Mouse (Mus musculus) CD4-positive, CD25-positive, alpha-beta regulatory T cell, adult 2 months (primary cell): ENCODE results near the gene Mstn.
A peak's percentile ranks its signal among the peaks of the same experiment; 100 is the strongest.

Experiments
- DNase-seq: peaks from one replicate; pipeline ENCODE4 v3.0.0-alpha.2; 2012; ENCODE audit warnings: low read depth, low spot score

Mstn gene

DNA sequence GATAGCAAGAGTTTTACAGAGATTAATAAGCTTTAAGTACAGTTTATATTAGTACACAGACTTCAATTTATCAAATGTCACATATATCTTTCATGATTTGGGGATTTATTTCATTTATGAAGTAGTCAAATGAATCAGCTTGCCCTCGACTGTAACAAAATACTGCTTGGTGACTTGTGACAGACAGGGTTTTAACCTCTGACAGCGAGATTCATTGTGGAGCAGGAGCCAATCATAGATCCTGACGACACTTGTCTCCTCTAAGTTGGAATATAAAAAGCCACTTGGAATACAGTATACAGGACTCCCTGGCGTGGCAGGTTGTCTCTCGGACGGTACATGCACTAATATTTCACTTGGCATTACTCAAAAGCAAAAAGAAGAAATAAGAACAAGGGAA lies at the start of gene Mstn:
Gene Mstn, plus strand, starts transcription at position 301 of the 400 bp plus-strand sequence.
- no peak for DNase-seq

- no peak for DNase-seq
These were observed 46.7 kb upstream of the Mstn start for GRCm38 (mm10) chr1:53014716-53015115.

GRCm38 (mm10) chr1:53015606-53016005 lies 45.8 kb upstream of the Mstn start:
- DNase-seq: no peak

GRCm38 (mm10) chr1:53018746-53019505 lies 42.5 kb upstream of the Mstn start:
- no peak for DNase-seq

- DNase-seq: no peak
These were observed 41.4 kb upstream of the Mstn start, which contains the start of gene 1700019D03Rik for GRCm38 (mm10) chr1:53020079-53020478. Gene 1700019D03Rik, minus strand, starts transcription at chr1:53020179.

GRCm38 (mm10) chr1:53032550-53032949 lies 28.9 kb upstream of the Mstn start:
- DNase-seq: peak; percentile 47

GRCm38 (mm10) chr1:53037443-53037871 lies 24.0 kb upstream of the Mstn start:
- no peak for DNase-seq

DNA sequence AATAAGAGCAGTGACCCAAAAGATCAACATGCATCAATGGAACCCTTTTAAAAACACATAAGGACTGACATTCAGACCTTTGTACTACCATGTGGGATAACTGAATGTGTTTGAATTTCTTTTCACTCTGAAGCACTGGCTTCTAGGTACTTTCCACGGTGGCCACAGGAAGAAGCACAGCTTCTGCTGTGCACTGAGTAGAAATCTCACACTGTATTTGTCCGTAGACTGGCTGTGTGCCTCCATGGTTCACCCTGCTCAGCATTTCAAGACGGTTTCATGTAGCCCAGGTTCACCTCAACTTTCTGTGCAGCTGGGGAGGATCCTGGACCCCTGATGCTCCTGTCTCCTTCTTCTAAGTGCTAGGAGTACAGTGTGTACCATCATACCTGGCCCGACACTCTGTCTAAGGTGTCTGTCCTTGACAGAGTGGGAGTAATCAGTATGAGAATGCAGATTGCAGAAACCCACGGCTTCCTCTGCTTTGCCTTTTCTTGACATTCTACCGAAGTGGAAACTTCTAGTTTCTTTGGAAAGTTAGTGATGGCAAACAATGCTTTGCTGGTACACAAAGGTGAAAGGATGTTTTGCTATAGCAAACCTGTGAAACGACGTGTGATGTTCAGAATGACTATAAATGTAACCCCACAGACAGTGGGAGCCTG lies 11.5 kb upstream of the Mstn start:
- peak; percentile 54 for DNase-seq

GRCm38 (mm10) chr1:53053087-53054022 lies 8.1 kb upstream of the Mstn start:
- peak; percentile 77 for DNase-seq

GRCm38 (mm10) chr1:53059106-53059505 lies 2.3 kb upstream of the Mstn start:
- no peak for DNase-seq

DNA sequence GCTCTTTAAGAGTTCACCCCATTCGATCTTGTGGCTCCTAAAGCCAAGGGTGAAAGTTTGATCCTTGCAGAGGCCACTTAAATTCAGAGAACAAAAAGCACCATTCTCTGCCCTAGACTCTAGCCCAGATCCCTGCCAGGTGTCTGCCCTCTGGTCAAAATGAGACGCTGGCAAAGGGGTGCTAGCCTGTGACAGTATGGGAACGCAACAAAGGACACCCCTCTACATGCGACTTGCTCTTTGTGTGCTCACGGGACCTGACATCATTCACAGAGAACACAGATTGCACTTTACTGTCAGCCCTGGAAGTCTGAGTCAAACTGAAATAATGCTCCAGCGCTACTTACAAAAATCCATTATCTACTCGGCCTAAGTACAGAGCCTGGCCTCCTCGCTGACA lies 941 bp upstream of the Mstn start:
- no peak for DNase-seq

GRCm38 (mm10) chr1:53061871-53062608 lies 600 bp downstream of the Mstn start:
- no peak for DNase-seq

GRCm38 (mm10) chr1:53063921-53064320 lies 2.5 kb downstream of the Mstn start:
- DNase-seq: no peak

DNA sequence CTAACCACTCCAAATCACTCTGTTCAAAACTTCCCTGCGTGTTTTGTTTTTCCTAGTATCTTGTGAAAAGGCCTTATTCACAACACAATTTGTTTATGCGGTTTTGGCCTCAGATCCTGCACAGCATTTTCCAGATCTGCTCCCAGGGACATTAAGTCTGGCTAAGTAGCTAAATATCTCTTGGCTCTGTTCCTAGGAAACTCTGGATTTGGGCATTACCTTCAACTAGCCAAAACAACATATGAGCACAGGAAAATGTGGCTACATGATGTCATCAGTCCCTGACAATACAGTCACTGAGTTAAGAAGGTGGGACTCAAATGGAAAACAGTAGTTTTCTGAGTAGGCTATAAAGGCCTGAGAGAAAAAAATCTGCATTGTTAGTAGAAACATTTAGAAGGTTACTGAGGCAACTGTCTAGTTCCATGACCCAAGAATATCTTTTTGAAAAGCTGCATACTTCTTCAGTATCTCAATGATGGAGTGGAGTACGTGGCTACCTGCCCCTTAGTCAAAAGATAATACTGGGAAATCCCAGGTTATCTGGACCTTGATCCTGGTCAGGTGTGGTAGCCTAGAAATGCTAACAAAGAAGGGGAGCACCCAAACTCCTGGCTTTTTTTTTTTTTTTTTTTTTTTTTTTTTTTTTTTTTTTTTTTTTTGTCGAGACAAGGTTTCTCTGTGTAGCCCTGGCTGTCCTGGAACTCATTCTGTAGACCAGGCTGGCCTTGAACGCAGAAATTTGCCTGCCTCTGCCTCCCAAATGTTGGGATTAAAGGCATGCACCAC lies 8.5 kb downstream of the Mstn start:
- no peak for DNase-seq

GRCm38 (mm10) chr1:53070664-53071175 lies 9.3 kb downstream of the Mstn start:
- no peak for DNase-seq

DNA sequence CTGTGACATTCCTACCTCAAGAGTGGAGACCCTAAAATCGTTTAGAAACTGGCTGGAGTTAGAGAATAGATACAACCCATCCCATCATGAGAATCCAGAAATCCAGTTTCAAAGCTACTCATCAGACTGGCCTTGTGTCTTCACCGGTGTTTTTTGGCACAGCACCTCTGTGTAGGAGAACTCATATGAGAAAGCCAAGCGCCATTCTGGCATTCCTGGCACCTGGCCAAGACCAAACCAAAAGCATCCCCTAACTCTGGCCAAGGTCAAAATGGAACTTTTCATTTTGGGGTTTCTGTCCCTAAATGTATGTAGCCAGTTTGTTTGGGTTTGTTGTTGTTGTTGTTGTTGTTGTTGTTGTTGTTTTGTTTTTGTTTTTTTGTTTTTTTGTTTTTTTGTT lies 15.2 kb downstream of the Mstn start:
- DNase-seq: no peak

- DNase-seq: no peak
These were observed 18.4 kb downstream of the Mstn start for GRCm38 (mm10) chr1:53079876-53080275.

DNA sequence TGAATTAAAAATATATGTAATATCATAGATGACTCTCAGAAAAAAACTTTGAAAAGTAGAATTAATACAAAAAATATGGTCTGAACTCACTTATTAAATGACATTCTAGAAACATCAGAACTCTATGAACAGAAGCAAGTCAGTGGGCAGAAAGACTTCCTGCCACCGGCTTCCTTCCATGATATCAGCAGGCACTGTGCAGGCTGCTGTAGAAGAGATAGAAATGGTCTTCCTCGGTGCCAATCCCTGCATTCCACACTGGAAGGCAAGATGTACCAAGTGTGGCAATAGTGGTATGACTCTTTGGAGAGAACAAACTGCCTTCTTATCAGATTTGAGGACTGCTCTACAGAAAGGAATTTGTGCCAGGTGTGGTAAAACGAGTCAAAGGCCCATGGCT lies 19.2 kb downstream of the Mstn start:
- DNase-seq: no peak

GRCm38 (mm10) chr1:53085256-53085655 lies 23.8 kb downstream of the Mstn start:
- no peak for DNase-seq

DNA sequence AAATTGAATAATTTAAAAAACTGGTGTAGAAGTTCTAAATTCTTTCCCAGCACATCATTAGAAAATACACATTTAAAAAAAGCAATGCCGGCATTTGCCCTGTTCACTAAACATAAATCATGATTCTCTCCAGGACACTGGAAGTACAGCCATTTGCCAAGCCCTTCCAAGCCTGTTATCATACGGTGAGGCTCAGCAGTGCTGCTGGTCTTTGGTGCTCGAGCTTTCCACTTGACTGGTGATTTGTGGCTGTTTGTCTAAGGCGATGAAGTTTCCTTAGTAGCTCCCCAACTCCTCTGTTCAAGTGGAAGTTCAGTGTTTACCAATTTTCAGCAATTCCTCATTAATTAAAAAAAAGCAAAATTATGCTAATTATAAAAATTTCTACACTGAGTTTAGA lies 24.6 kb downstream of the Mstn start:
- DNase-seq: no peak
